Mouse (Mus musculus): ENCODE measurements around the gene Nmnat1. TPM values are rescaled to one million over a fixed set of nuclear protein-coding genes. Genes with fewer than 3 reads are reported as not detected.

Nmnat1 gene
- polyA plus RNA-seq, 1 experiment: 4.5 TPM

GRCm38 (mm10) chr4:149499790-149500189, 14.8 kb upstream of the Nmnat1 start:
- WGBS: 62% methylated on average over 5 of the region's 5 CpGs
- no peak for DNase-seq
- no peak for TF ChIP-seq CTCF (IDR thresholded peaks at IDR 0.05; ENCODE audit: insufficient read depth, low read length)
- no peak for TF ChIP-seq POLR2A (IDR thresholded peaks at IDR 0.05; ENCODE audit: borderline replicate concordance, extremely low read depth, low read depth, low read length)

GRCm38 (mm10) chr4:149498901-149499300, 13.9 kb upstream of the Nmnat1 start:
- Histone ChIP-seq H3K4me1 (ENCODE audit: control insufficient read depth, insufficient read depth, low read length) (no peaks in the 10 kb centered on the region), H3K4me3 (replicated peaks; ENCODE audit: extremely low read depth, low read depth, low read length) (no peak overlapping the region)
- DNase-seq: no peak
- TF ChIP-seq POLR2A (IDR thresholded peaks at IDR 0.05; ENCODE audit: borderline replicate concordance, extremely low read depth, low read depth, low read length): no peak
- TF ChIP-seq CTCF (IDR thresholded peaks at IDR 0.05; ENCODE audit: insufficient read depth, low read length): no peak
- 69% methylated on average over 8 of the region's 8 CpGs for WGBS

More at GRCm38 (mm10) chr4:149499790-149500189, 14.8 kb upstream of the Nmnat1 start:
- Histone ChIP-seq H3K4me3 (replicated peaks; ENCODE audit: extremely low read depth, low read depth, low read length) (no peak overlapping the region), H3K4me1 (ENCODE audit: control insufficient read depth, insufficient read depth, low read length) (no peaks in the 10 kb centered on the region)

- TF ChIP-seq CTCF (IDR thresholded peaks at IDR 0.05; ENCODE audit: insufficient read depth, low read length): no peak
- no peak for TF ChIP-seq POLR2A (IDR thresholded peaks at IDR 0.05; ENCODE audit: borderline replicate concordance, extremely low read depth, low read depth, low read length)
- 76% methylated on average over 2 of the region's 2 CpGs for WGBS
- no peaks in the 10 kb centered on the region for H3K4me1 ChIP-seq (ENCODE audit: control insufficient read depth, insufficient read depth, low read length)
- H3K4me3 ChIP-seq (replicated peaks; ENCODE audit: extremely low read depth, low read depth, low read length): no peak overlapping the region
- DNase-seq: no peak
These were observed 11.6 kb upstream of the Nmnat1 start for GRCm38 (mm10) chr4:149496612-149497011.

- WGBS: 96% methylated on average over 3 of the region's 3 CpGs
- H3K4me1 ChIP-seq (ENCODE audit: control insufficient read depth, insufficient read depth, low read length): no peaks in the 10 kb centered on the region
- no peak for TF ChIP-seq POLR2A (IDR thresholded peaks at IDR 0.05; ENCODE audit: borderline replicate concordance, extremely low read depth, low read depth, low read length)
- no peak for TF ChIP-seq CTCF (IDR thresholded peaks at IDR 0.05; ENCODE audit: insufficient read depth, low read length)
- no peak for DNase-seq
- H3K4me3 ChIP-seq (replicated peaks; ENCODE audit: extremely low read depth, low read depth, low read length): no peak overlapping the region
These were observed 6.1 kb upstream of the Nmnat1 start for GRCm38 (mm10) chr4:149491151-149491550.

GRCm38 (mm10) chr4:149489415-149490240, 4.6 kb upstream of the Nmnat1 start:
- WGBS: 80% methylated on average over 14 of the region's 14 CpGs
- DNase-seq: no peak
- H3K4me3 ChIP-seq (replicated peaks; ENCODE audit: extremely low read depth, low read depth, low read length): no peak overlapping the region
- TF ChIP-seq CTCF (IDR thresholded peaks at IDR 0.05; ENCODE audit: insufficient read depth, low read length) (no peak), POLR2A (IDR thresholded peaks at IDR 0.05; ENCODE audit: borderline replicate concordance, extremely low read depth, low read depth, low read length) (no peak)
- no peaks in the 10 kb centered on the region for H3K4me1 ChIP-seq (ENCODE audit: control insufficient read depth, insufficient read depth, low read length)

- TF ChIP-seq CTCF (IDR thresholded peaks at IDR 0.05; ENCODE audit: insufficient read depth, low read length) (no peak), POLR2A (IDR thresholded peaks at IDR 0.05; ENCODE audit: borderline replicate concordance, extremely low read depth, low read depth, low read length) (no peak)
- Histone ChIP-seq H3K4me1 (ENCODE audit: control insufficient read depth, insufficient read depth, low read length) (no peaks in the 10 kb centered on the region), H3K4me3 (replicated peaks; ENCODE audit: extremely low read depth, low read depth, low read length) (no peak overlapping the region)
- 92% methylated on average over 12 of the region's 12 CpGs for WGBS
- no peak for DNase-seq
These were observed 2.7 kb upstream of the Nmnat1 start for GRCm38 (mm10) chr4:149487729-149488128.

- DNase-seq: peak; percentile 40
- Histone ChIP-seq H3K4me1 (ENCODE audit: control insufficient read depth, insufficient read depth, low read length) (no peaks in the 10 kb centered on the region), H3K4me3 (replicated peaks; ENCODE audit: extremely low read depth, low read depth, low read length) (peak overlapping the region; percentile 82)
- WGBS: under 1% methylated on average over 10 of the region's 10 CpGs
- no peak for TF ChIP-seq POLR2A (IDR thresholded peaks at IDR 0.05; ENCODE audit: borderline replicate concordance, extremely low read depth, low read depth, low read length)
- TF ChIP-seq CTCF (IDR thresholded peaks at IDR 0.05; ENCODE audit: insufficient read depth, low read length): no peak
These were observed 814 bp upstream of the Nmnat1 start for GRCm38 (mm10) chr4:149485825-149486206.

GRCm38 (mm10) chr4:149484566-149484965, 436 bp downstream of the Nmnat1 start:
- Histone ChIP-seq H3K4me1 (ENCODE audit: control insufficient read depth, insufficient read depth, low read length) (no peaks in the 10 kb centered on the region), H3K4me3 (replicated peaks; ENCODE audit: extremely low read depth, low read depth, low read length) (peak overlapping the region; percentile 82)
- no peak for TF ChIP-seq CTCF (IDR thresholded peaks at IDR 0.05; ENCODE audit: insufficient read depth, low read length)
- TF ChIP-seq POLR2A (IDR thresholded peaks at IDR 0.05; ENCODE audit: borderline replicate concordance, extremely low read depth, low read depth, low read length): no peak
- 46% methylated on average over 3 of the region's 3 CpGs for WGBS
- no peak for DNase-seq

GRCm38 (mm10) chr4:149477078-149477477, 7.9 kb downstream of the Nmnat1 start, which contains the start of gene Tmem274:
Gene Tmem274 (plus strand): TSS chr4:149477378.
- WGBS: 84% methylated on average over 11 of the region's 11 CpGs
- Histone ChIP-seq H3K4me3 (replicated peaks; ENCODE audit: extremely low read depth, low read depth, low read length) (no peak within 1 kb of the TSS), H3K4me1 (ENCODE audit: control insufficient read depth, insufficient read depth, low read length) (no peaks in the 10 kb centered on the region)
- no peak for DNase-seq
- TF ChIP-seq CTCF (IDR thresholded peaks at IDR 0.05; ENCODE audit: insufficient read depth, low read length) (no peak), POLR2A (IDR thresholded peaks at IDR 0.05; ENCODE audit: borderline replicate concordance, extremely low read depth, low read depth, low read length) (no peak)

- 67% methylated on average over 7 of the region's 7 CpGs for WGBS
- no peak for DNase-seq
- no peak for TF ChIP-seq POLR2A (IDR thresholded peaks at IDR 0.05; ENCODE audit: borderline replicate concordance, extremely low read depth, low read depth, low read length)
- TF ChIP-seq CTCF (IDR thresholded peaks at IDR 0.05; ENCODE audit: insufficient read depth, low read length): no peak
- no peak overlapping the region for H3K4me3 ChIP-seq (replicated peaks; ENCODE audit: extremely low read depth, low read depth, low read length)
- H3K4me1 ChIP-seq (ENCODE audit: control insufficient read depth, insufficient read depth, low read length): no peaks in the 10 kb centered on the region
These were observed 9.9 kb downstream of the Nmnat1 start for GRCm38 (mm10) chr4:149475096-149475495.
